Mouse (Mus musculus): ENCODE measurements around the gene AW011738. TPM values are rescaled to one million over a fixed set of nuclear protein-coding genes. Genes with fewer than 3 reads are reported as not detected.

Gene AW011738
- 4.2 and 6.2 TPM in 2 replicates for polyA plus RNA-seq (2015; fragmentation: Nextera tagmentation; extraction: Ambion mirVana)

GRCm38 (mm10) chr4:156203001-156203412 lies at the start of gene AW011738:
AW011738 (plus strand) TSS chr4:156203304.
- Histone ChIP-seq H3K36me3 (no peaks in the 10 kb centered on the region), H3K27ac (replicated peaks) (peak within 1 kb of the TSS; percentile 77), H3K4me1 (peaks cover 23% of the 10 kb centered on the region), H3K4me3 (replicated peaks) (peak within 1 kb of the TSS; percentile 52), H3K4me2 (peak within 1 kb of the TSS; percentile 87), H3K9ac (replicated peaks) (peak within 1 kb of the TSS; percentile 68), H3K9me3 (replicated peaks) (no peaks in the 10 kb centered on the region), H3K27me3 (replicated peaks) (peaks cover 11% of the 10 kb centered on the region)
- ATAC-seq (ENCODE audit: low FRiP score) = peak; percentile 74
- WGBS = under 1% methylated on average over 36 of the region's 39 CpGs

- Histone ChIP-seq H3K9ac (replicated peaks) (no peak overlapping the region), H3K4me3 (replicated peaks) (no peak overlapping the region), H3K27ac (replicated peaks) (no peak overlapping the region), H3K36me3 (no peaks in the 10 kb centered on the region), H3K9me3 (replicated peaks) (no peaks in the 10 kb centered on the region; the same call in 1 of the 2 replicates), H3K4me2 (no peak overlapping the region), H3K4me1 (no peaks in the 10 kb centered on the region), H3K27me3 (replicated peaks) (no peaks in the 10 kb centered on the region)
- WGBS = 88% methylated on average over 3 of the region's 3 CpGs
- ATAC-seq (ENCODE audit: low FRiP score) = no peak
Observed at GRCm38 (mm10) chr4:156154771-156155170, 48.3 kb upstream of the AW011738 start.

- Histone ChIP-seq H3K36me3 (peaks cover 99% of the 10 kb centered on the region), H3K9me3 (replicated peaks) (peaks cover 8% of the 10 kb centered on the region; the same call in 1 of the 2 replicates), H3K27ac (replicated peaks) (no peak overlapping the region), H3K4me2 (no peak overlapping the region), H3K4me1 (no peaks in the 10 kb centered on the region), H3K4me3 (replicated peaks) (no peak overlapping the region), H3K9ac (replicated peaks) (no peak overlapping the region), H3K27me3 (replicated peaks) (no peaks in the 10 kb centered on the region)
- ATAC-seq (ENCODE audit: low FRiP score) = no peak
- 91% methylated on average over 9 of the region's 9 CpGs for WGBS
Observed at GRCm38 (mm10) chr4:156166477-156166876, 36.6 kb upstream of the AW011738 start.

GRCm38 (mm10) chr4:156168611-156169010 lies 34.5 kb upstream of the AW011738 start:
- H3K4me2 ChIP-seq = no peak overlapping the region
- no peaks in the 10 kb centered on the region for H3K4me1 ChIP-seq
- no peaks in the 10 kb centered on the region for H3K9me3 ChIP-seq (replicated peaks)
- no peak overlapping the region for H3K27ac ChIP-seq (replicated peaks)
- H3K4me3 ChIP-seq (replicated peaks) = no peak overlapping the region
- peaks cover 99% of the 10 kb centered on the region for H3K36me3 ChIP-seq
- WGBS = 98% methylated on average over 8 of the region's 8 CpGs
- no peaks in the 10 kb centered on the region for H3K27me3 ChIP-seq (replicated peaks)
- no peak overlapping the region for H3K9ac ChIP-seq (replicated peaks)
- ATAC-seq (ENCODE audit: low FRiP score) = no peak

GRCm38 (mm10) chr4:156169129-156169528 lies 34.0 kb upstream of the AW011738 start:
- Histone ChIP-seq H3K4me3 (replicated peaks) (no peak overlapping the region), H3K27ac (replicated peaks) (no peak overlapping the region), H3K4me2 (no peak overlapping the region), H3K27me3 (replicated peaks) (no peaks in the 10 kb centered on the region), H3K9ac (replicated peaks) (no peak overlapping the region), H3K9me3 (replicated peaks) (no peaks in the 10 kb centered on the region), H3K36me3 (peaks cover 99% of the 10 kb centered on the region), H3K4me1 (no peaks in the 10 kb centered on the region)
- ATAC-seq (ENCODE audit: low FRiP score) = no peak
- 97% methylated on average over 10 of the region's 10 CpGs for WGBS

- no peak overlapping the region for H3K27ac ChIP-seq (replicated peaks)
- WGBS = 96% methylated on average over 11 of the region's 11 CpGs
- no peak for ATAC-seq (ENCODE audit: low FRiP score)
- no peak overlapping the region for H3K9ac ChIP-seq (replicated peaks)
- no peak overlapping the region for H3K4me3 ChIP-seq (replicated peaks)
- peaks cover 100% of the 10 kb centered on the region for H3K36me3 ChIP-seq
- no peaks in the 10 kb centered on the region for H3K27me3 ChIP-seq (replicated peaks)
- H3K9me3 ChIP-seq (replicated peaks) = no peaks in the 10 kb centered on the region
- no peaks in the 10 kb centered on the region for H3K4me1 ChIP-seq
- no peak overlapping the region for H3K4me2 ChIP-seq
Observed at GRCm38 (mm10) chr4:156171828-156172227, 31.3 kb upstream of the AW011738 start.

GRCm38 (mm10) chr4:156177630-156178029 lies 25.5 kb upstream of the AW011738 start:
- no peak overlapping the region for H3K9ac ChIP-seq (replicated peaks)
- H3K27me3 ChIP-seq (replicated peaks) = no peaks in the 10 kb centered on the region
- peaks cover 69% of the 10 kb centered on the region for H3K36me3 ChIP-seq
- no peak for ATAC-seq (ENCODE audit: low FRiP score)
- H3K9me3 ChIP-seq (replicated peaks) = no peaks in the 10 kb centered on the region
- no peak overlapping the region for H3K27ac ChIP-seq (replicated peaks)
- H3K4me1 ChIP-seq = peaks cover 29% of the 10 kb centered on the region
- 90% methylated on average over 9 of the region's 9 CpGs for WGBS
- H3K4me2 ChIP-seq = no peak overlapping the region
- no peak overlapping the region for H3K4me3 ChIP-seq (replicated peaks)

- H3K4me2 ChIP-seq = peak overlapping the region; percentile 78
- 80% methylated on average over 5 of the region's 5 CpGs for WGBS
Observed at GRCm38 (mm10) chr4:156183747-156184146, 19.4 kb upstream of the AW011738 start.

GRCm38 (mm10) chr4:156184291-156184954 lies 18.7 kb upstream of the AW011738 start:
- Histone ChIP-seq H3K4me2 (peak overlapping the region; percentile 78), H3K4me3 (replicated peaks) (peak overlapping the region; percentile 55), H3K9me3 (replicated peaks) (no peaks in the 10 kb centered on the region), H3K36me3 (peaks cover under 1% of the 10 kb centered on the region), H3K9ac (replicated peaks) (peak overlapping the region; percentile 72), H3K27ac (replicated peaks) (peak overlapping the region; percentile 92; the same call in 1 of the 2 replicates), H3K4me1 (peaks cover 97% of the 10 kb centered on the region), H3K27me3 (replicated peaks) (no peaks in the 10 kb centered on the region)
- 65% methylated on average over 7 of the region's 7 CpGs for WGBS
- ATAC-seq (ENCODE audit: low FRiP score) = no peak

More at GRCm38 (mm10) chr4:156183747-156184146, 19.4 kb upstream of the AW011738 start:
- peak overlapping the region; percentile 72 for H3K9ac ChIP-seq (replicated peaks)
- peaks cover 91% of the 10 kb centered on the region for H3K4me1 ChIP-seq
- H3K36me3 ChIP-seq = peaks cover 7% of the 10 kb centered on the region
- no peaks in the 10 kb centered on the region for H3K27me3 ChIP-seq (replicated peaks)
- no peak overlapping the region for H3K27ac ChIP-seq (replicated peaks)
- H3K9me3 ChIP-seq (replicated peaks) = no peaks in the 10 kb centered on the region
- ATAC-seq (ENCODE audit: low FRiP score) = no peak
- peak overlapping the region; percentile 55 for H3K4me3 ChIP-seq (replicated peaks)

- Histone ChIP-seq H3K36me3 (peaks cover 5% of the 10 kb centered on the region), H3K27me3 (replicated peaks) (no peaks in the 10 kb centered on the region), H3K9me3 (replicated peaks) (no peaks in the 10 kb centered on the region), H3K4me1 (peaks cover 98% of the 10 kb centered on the region), H3K4me2 (peak overlapping the region; percentile 78), H3K4me3 (replicated peaks) (peak overlapping the region; percentile 55), H3K27ac (replicated peaks) (peak overlapping the region; percentile 92), H3K9ac (replicated peaks) (peak overlapping the region; percentile 72)
- 48% methylated on average over 13 of the region's 13 CpGs for WGBS
- ATAC-seq (ENCODE audit: low FRiP score) = peak; percentile 45; the same call in 1 of the 2 replicates
Observed at GRCm38 (mm10) chr4:156185456-156185949, 17.6 kb upstream of the AW011738 start.

GRCm38 (mm10) chr4:156185950-156186850 lies 16.9 kb upstream of the AW011738 start:
- H3K4me2 ChIP-seq = peak overlapping the region; percentile 78
- H3K36me3 ChIP-seq = peaks cover 12% of the 10 kb centered on the region
- H3K27me3 ChIP-seq (replicated peaks) = no peaks in the 10 kb centered on the region
- peak; percentile 57 for ATAC-seq (ENCODE audit: low FRiP score)
- peak overlapping the region; percentile 72 for H3K9ac ChIP-seq (replicated peaks)
- H3K4me1 ChIP-seq = peaks cover 98% of the 10 kb centered on the region
- H3K4me3 ChIP-seq (replicated peaks) = peak overlapping the region; percentile 55
- WGBS = 5% methylated on average over 31 of the region's 31 CpGs
- no peaks in the 10 kb centered on the region for H3K9me3 ChIP-seq (replicated peaks)
- peak overlapping the region; percentile 92 for H3K27ac ChIP-seq (replicated peaks)
